Mouse (Mus musculus) stomach, postnatal 0 days (tissue): ENCODE data around the gene Bcl2l11.

Experiments used
- CTCF ChIP-seq: IDR thresholded peaks from 2 replicates; pipeline ENCODE4 v1.5.1; 2016; ENCODE audit warnings: antibody characterized with exemption, low read depth, mild to moderate bottlenecking, moderate library complexity
- EP300 ChIP-seq: optimal IDR thresholded peaks from 2 replicates; pipeline ENCODE3; 2016; ENCODE audit warnings: antibody characterized with exemption

DNA sequence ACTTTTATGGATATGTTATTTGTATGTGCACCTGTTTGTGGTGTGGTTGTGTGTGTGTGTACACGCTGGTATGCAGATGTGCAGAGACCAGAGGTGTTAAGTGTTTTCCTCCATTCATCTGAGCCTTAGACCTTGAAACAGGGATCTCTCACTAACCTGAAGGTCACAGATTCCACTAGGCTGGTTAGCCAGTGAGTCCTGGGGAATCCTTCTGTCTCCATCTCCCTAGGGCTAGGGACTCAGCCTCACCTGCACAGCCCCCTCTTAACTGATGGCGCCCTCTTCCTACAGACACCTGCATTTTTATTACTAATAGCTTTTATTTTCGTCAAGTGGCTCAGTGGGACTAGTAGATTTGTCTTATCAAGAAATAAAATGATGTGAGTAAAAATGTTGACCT lies 14.3 kb downstream of the Bcl2l11 start:
- TF ChIP-seq CTCF (0 out of 2 replicates have a peak, but pooled peaks have one; percentile 6), EP300 (no peak)
